Mouse (Mus musculus): ENCODE data around the gene Scgb1a1. TPM values are rescaled to one million over a fixed set of nuclear protein-coding genes. Genes with fewer than 3 reads are reported as not detected.
"Not testable (repeated sequence)": the region's sequence is repeated elsewhere in the genome, so short reads cannot be mapped to it uniquely, and the experiment has no call there.

Scgb1a1 gene
- polyA plus RNA-seq, 1 experiment from 2014 or later, result not detected

- H3K27me3 ChIP-seq (ENCODE audit: low read depth, poor library complexity, severe bottlenecking), result no peaks in the 10 kb centered on the region
- H3K27ac ChIP-seq (replicated peaks), result no peak overlapping the region
- no peaks in the 10 kb centered on the region for H3K9me3 ChIP-seq (replicated peaks)
- H3K4me3 ChIP-seq, result no peak overlapping the region
- DNase-seq (ENCODE audit: low spot score), result no peak
- WGBS, result 84% methylated on average over 4 of the region's 4 CpGs
- H3K36me3 ChIP-seq, result no peaks in the 10 kb centered on the region
- H3K4me1 ChIP-seq, result 0 out of 2 replicates have a peak, but pooled peaks cover 3% of the 10 kb centered on the region
Observed at GRCm38 (mm10) chr19:9058944-9059343, 28.8 kb downstream of the Scgb1a1 start.

DNA sequence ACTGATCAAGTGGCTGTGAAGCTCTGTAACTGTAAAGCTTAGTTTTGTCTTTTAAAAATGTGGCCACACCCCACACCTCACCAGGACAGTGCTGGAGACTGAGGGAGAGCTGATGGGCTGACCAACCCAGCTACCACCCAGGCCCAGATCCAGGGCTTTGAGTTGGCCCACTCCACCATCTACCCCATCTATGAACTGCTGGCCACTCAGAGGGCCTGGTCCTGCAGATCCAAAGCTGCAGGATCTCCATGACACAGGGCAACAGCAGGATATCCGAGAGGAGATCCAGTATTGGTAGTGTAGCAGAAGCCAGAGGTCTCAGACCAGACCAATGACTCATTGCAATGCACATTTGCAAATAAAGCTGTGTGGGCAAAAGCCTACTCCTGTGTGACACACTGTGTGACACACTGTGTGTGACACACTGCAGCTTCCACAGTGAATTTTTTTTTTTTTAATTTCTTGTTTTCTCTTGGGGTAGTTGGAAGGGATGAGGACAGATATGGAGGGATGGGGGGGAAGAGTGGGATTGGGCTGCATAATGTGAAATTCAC lies 29.4 kb downstream of the Scgb1a1 start:
- H3K27me3 ChIP-seq (ENCODE audit: low read depth, poor library complexity, severe bottlenecking), result no peaks in the 10 kb centered on the region
- H3K4me3 ChIP-seq, result no peak overlapping the region
- 0 out of 2 replicates have a peak, but pooled peaks cover 3% of the 10 kb centered on the region for H3K4me1 ChIP-seq
- 78% methylated on average over 1 of the region's 1 CpGs for WGBS
- no peak for DNase-seq (ENCODE audit: low spot score)
- H3K27ac ChIP-seq (replicated peaks), result no peak overlapping the region
- H3K9me3 ChIP-seq (replicated peaks), result no peaks in the 10 kb centered on the region
- H3K36me3 ChIP-seq, result no peaks in the 10 kb centered on the region

GRCm38 (mm10) chr19:9057679-9058078 lies 30.1 kb downstream of the Scgb1a1 start:
- H3K27me3 ChIP-seq (ENCODE audit: low read depth, poor library complexity, severe bottlenecking), result no peaks in the 10 kb centered on the region
- H3K27ac ChIP-seq (replicated peaks), result no peak overlapping the region
- no peak for DNase-seq (ENCODE audit: low spot score)
- 0 out of 2 replicates have a peak, but pooled peaks cover 6% of the 10 kb centered on the region for H3K4me1 ChIP-seq
- H3K36me3 ChIP-seq, result no peaks in the 10 kb centered on the region
- no peak overlapping the region for H3K4me3 ChIP-seq
- H3K9me3 ChIP-seq (replicated peaks), result no peaks in the 10 kb centered on the region

- WGBS, result 92% methylated on average over 4 of the region's 4 CpGs
Observed at GRCm38 (mm10) chr19:9055703-9056355, 31.9 kb downstream of the Scgb1a1 start.

DNA sequence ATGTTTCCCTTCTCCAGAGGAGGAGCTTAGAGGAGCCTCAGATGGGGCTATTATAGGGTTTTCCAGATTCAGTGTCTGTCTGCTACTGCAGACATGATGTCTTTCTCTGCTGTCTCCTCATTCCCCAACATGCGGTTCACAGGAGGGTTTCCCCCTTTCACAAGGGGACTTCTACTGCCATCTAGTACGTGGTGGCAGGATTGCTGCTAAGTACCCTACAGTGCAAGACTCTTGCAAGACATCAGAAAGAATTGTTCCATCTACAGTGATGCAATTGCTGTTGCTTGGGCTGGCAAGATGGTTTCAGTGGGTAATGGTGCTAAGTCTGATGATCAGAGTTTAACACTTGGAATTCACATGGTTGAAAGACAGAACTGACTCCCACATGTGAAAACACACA lies 32.6 kb downstream of the Scgb1a1 start:
- H3K4me1 ChIP-seq, result 0 out of 2 replicates have a peak, but pooled peaks cover 3% of the 10 kb centered on the region
- no peak overlapping the region for H3K4me3 ChIP-seq
- H3K27me3 ChIP-seq (ENCODE audit: low read depth, poor library complexity, severe bottlenecking), result no peaks in the 10 kb centered on the region
- 49% methylated on average over 2 of the region's 2 CpGs for WGBS
- H3K9me3 ChIP-seq (replicated peaks), result no peaks in the 10 kb centered on the region
- no peaks in the 10 kb centered on the region for H3K36me3 ChIP-seq
- no peak overlapping the region for H3K27ac ChIP-seq (replicated peaks)
- no peak for DNase-seq (ENCODE audit: low spot score)

More at GRCm38 (mm10) chr19:9055703-9056355, 31.9 kb downstream of the Scgb1a1 start:
- no peaks in the 10 kb centered on the region for H3K9me3 ChIP-seq (replicated peaks)
- no peak overlapping the region for H3K4me3 ChIP-seq
- no peaks in the 10 kb centered on the region for H3K36me3 ChIP-seq
- no peaks in the 10 kb centered on the region for H3K27me3 ChIP-seq (ENCODE audit: low read depth, poor library complexity, severe bottlenecking)
- no peak overlapping the region for H3K27ac ChIP-seq (replicated peaks)
- no peak for DNase-seq (ENCODE audit: low spot score)
- 0 out of 2 replicates have a peak, but pooled peaks cover 3% of the 10 kb centered on the region for H3K4me1 ChIP-seq

DNA sequence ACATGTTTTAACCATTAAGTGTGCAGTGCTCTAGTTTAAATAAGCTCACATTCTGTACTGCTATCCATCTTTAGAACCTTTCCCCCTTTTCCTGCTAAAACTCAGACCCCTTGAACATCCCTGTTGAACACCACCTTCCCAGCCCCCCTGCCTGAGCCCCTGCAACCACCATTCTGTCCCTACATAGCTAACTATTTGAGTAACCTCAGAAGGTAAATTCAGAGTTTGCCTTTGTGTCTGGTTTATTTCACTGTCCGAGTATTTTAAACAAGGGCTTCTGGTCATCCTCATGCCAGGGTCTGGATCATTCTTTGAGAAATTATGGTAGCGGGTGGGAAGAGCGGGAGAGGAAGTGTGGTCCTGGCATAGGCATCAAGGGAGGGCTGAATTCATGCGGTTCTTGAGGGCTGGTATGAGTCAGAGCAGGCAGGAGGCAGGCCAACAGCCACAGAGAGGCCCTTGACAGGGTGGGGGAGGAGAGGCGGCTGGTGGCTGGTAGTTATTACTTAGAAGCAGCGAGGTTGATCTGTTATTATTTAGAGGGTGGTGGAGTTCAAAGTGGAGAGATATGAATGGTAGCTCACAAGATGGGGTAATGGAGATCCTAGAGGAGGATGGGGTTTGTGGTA lies 34.8 kb downstream of the Scgb1a1 start:
- WGBS, result 78% methylated on average over 6 of the region's 6 CpGs
- DNase-seq (ENCODE audit: low spot score), result no peak

GRCm38 (mm10) chr19:9051985-9052384 lies 35.8 kb downstream of the Scgb1a1 start:
- not testable (repeated sequence) for H3K9me3 ChIP-seq (replicated peaks); DNase-seq (ENCODE audit: low spot score); H3K4me3 ChIP-seq; H3K27ac ChIP-seq (replicated peaks); H3K4me1 ChIP-seq; H3K36me3 ChIP-seq; H3K27me3 ChIP-seq (ENCODE audit: low read depth, poor library complexity, severe bottlenecking)
- 93% methylated on average over 4 of the region's 4 CpGs for WGBS

More for the DNA sequence above, 34.8 kb downstream of the Scgb1a1 start:
- H3K4me3 ChIP-seq, result no peak overlapping the region
- H3K27ac ChIP-seq (replicated peaks), result no peak overlapping the region
- no peaks in the 10 kb centered on the region for H3K36me3 ChIP-seq
- H3K27me3 ChIP-seq (ENCODE audit: low read depth, poor library complexity, severe bottlenecking), result no peaks in the 10 kb centered on the region
- H3K4me1 ChIP-seq, result 0 out of 2 replicates have a peak, but pooled peaks cover 3% of the 10 kb centered on the region
- no peaks in the 10 kb centered on the region for H3K9me3 ChIP-seq (replicated peaks)

DNA sequence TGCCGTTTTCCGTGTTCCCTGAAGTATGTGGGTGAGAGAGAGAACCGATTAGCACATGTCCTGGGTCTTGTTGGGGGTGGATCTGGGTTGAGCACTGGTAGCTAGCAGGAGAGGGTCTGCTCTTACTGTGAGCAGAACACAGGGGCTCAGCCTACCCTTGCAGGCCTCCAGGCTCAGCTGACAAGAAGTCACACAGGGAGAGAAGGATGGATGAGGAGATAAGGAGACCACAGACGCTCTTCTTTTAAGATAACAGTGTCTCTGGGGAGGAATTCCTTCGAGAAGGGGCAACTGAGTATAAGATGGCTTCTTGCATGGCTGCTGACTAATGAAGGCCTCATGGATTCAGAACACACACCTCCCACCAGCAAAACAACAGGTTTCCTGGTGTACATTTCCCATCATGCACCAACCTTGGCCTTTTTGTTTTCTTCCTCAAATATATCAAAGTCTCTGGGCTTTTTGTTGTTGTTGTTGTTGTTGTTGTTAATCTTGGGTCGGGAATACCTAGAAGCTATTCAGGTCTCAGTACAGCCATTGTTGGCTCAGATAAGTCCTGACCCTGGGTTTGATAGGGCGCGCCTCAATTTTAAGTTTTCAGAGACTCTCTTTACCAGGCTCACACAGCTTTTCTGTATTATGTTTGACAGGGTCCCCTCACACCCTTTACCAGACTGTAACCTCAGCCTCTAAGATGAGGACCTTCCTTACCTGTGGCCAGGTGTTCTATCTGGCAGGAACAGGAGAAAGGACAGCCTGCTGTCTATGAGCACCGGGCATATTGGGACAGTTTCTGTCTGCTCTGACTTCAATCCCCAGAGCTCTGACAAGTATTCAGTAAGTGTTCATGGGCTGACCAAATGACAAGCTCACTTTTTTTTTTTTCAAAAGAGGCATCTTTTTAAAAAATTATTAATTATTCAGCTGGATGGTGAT lies 37.2 kb downstream of the Scgb1a1 start:
- no peaks in the 10 kb centered on the region for H3K9me3 ChIP-seq (replicated peaks)
- H3K4me3 ChIP-seq, result no peak overlapping the region
- H3K36me3 ChIP-seq, result no peaks in the 10 kb centered on the region
- H3K27ac ChIP-seq (replicated peaks), result no peak overlapping the region
- H3K27me3 ChIP-seq (ENCODE audit: low read depth, poor library complexity, severe bottlenecking), result no peaks in the 10 kb centered on the region
- WGBS, result 81% methylated on average over 9 of the region's 9 CpGs
- H3K4me1 ChIP-seq, result 0 out of 2 replicates have a peak, but pooled peaks cover 3% of the 10 kb centered on the region
- no peak for DNase-seq (ENCODE audit: low spot score)

GRCm38 (mm10) chr19:9048981-9049687 lies 38.6 kb downstream of the Scgb1a1 start:
- DNase-seq (ENCODE audit: low spot score), result no peak
- Histone ChIP-seq H3K4me3 (no peak overlapping the region), H3K4me1 (0 out of 2 replicates have a peak, but pooled peaks cover 3% of the 10 kb centered on the region), H3K27me3 (ENCODE audit: low read depth, poor library complexity, severe bottlenecking) (no peaks in the 10 kb centered on the region), H3K36me3 (no peaks in the 10 kb centered on the region), H3K27ac (replicated peaks) (no peak overlapping the region), H3K9me3 (replicated peaks) (no peaks in the 10 kb centered on the region)
- WGBS, result 93% methylated on average over 4 of the region's 4 CpGs

DNA sequence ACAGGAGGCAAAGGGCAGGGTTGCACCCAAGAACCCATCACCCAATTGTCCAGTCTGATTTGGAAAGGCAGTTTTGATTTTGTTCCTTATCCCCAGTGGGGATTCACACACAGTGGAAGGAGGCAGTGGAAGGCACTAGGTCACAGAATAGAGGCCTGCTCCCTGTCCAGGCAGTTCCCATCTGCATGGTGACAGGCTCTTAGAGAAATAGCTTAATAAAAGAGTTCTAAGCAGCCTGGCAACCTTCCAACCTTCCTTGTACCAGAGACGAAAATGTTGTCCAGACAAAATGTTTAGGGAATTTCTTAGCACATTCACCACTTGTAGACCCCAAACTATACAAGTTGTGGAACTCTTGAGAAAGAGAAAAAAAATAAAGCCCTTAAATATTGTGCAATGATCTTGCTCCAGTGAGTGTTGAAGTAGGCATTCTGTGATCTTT lies 39.8 kb downstream of the Scgb1a1 start:
- WGBS, result 85% methylated on average over 1 of the region's 1 CpGs
- H3K9me3 ChIP-seq (replicated peaks), result no peaks in the 10 kb centered on the region
- DNase-seq (ENCODE audit: low spot score), result no peak
- no peaks in the 10 kb centered on the region for H3K27me3 ChIP-seq (ENCODE audit: low read depth, poor library complexity, severe bottlenecking)
- no peaks in the 10 kb centered on the region for H3K36me3 ChIP-seq
- no peak overlapping the region for H3K27ac ChIP-seq (replicated peaks)
- 0 out of 2 replicates have a peak, but pooled peaks cover under 1% of the 10 kb centered on the region for H3K4me1 ChIP-seq
- no peak overlapping the region for H3K4me3 ChIP-seq

GRCm38 (mm10) chr19:9047207-9047945 lies 40.4 kb downstream of the Scgb1a1 start:
- WGBS, result 73% methylated on average over 7 of the region's 7 CpGs
- Histone ChIP-seq H3K27me3 (ENCODE audit: low read depth, poor library complexity, severe bottlenecking) (no peaks in the 10 kb centered on the region), H3K36me3 (no peaks in the 10 kb centered on the region), H3K4me3 (no peak overlapping the region), H3K27ac (replicated peaks) (no peak overlapping the region), H3K9me3 (replicated peaks) (no peaks in the 10 kb centered on the region), H3K4me1 (no peaks in the 10 kb centered on the region)
- no peak for DNase-seq (ENCODE audit: low spot score)

Measured in midbrain, embryonic 10.5 days (tissue).